Mouse (Mus musculus) embryonic fibroblast, embryonic 13.5 days (primary cell): ENCODE results near the gene Akap7.

ENCODE experiments used
- CTCF ChIP-seq: IDR thresholded peaks from 2 replicates; pipeline ENCODE4 v1.5.1; 2011; ENCODE audit warnings: mild to moderate bottlenecking, control low read depth, low read length, moderate library complexity, borderline replicate concordance; ENCODE audit not compliant: insufficient read depth
- POLR2A ChIP-seq: IDR thresholded peaks from 2 replicates; pipeline ENCODE4 v1.6.1; 2011; ENCODE audit warnings: low read depth, mild to moderate bottlenecking, control low read depth, low read length, moderate library complexity

DNA sequence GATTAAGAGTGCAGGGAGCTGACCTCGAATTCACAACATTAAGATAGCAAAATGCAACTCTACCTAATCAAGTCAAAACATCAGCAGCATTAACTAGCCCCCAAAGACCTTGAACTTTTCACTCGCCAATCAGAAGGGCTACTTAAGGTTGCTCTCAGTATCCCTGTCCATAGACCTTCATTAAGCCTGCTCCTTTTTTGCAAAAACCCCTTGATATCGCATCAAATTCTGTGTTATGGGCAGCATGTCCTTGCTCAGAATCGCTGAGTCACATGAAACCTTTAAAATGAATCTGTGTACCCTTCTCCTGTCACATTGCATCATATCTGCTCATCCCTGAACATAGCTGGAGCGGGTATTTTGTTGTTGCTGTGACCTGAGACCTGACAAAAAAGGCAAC lies 149.0 kb downstream of the Akap7 start:
- TF ChIP-seq CTCF (no peak), POLR2A (no peak)
